Mouse (Mus musculus) liver, embryonic 15.5 days (tissue): ENCODE measurements around the gene Pxdc1. TPM values are rescaled to one million over a fixed set of nuclear protein-coding genes. Genes with fewer than 3 reads are reported as not detected.
A peak's percentile ranks its signal among the peaks of the same experiment; 100 is the strongest.

Experiments used
- ATAC-seq: fragments of 200-750 bp; cut with Nextera tagmentation; 2 replicates; pipeline ENCODE4 v1.8.0; 2017; ENCODE audit warnings: moderate number of reproducible peaks, mild to moderate bottlenecking, moderate library complexity; ENCODE audit not compliant: insufficient read depth
- H3K27ac ChIP-seq: fragments of 300-500 bp; sonication (generic); replicated peaks from 2 replicates; pipeline ENCODE4 v1.5.1; 2015; ENCODE audit warnings: mild to moderate bottlenecking, inconsistent platforms
- H3K27me3 ChIP-seq: fragments of 300-500 bp; sonication (generic); 2 replicates; pipeline ENCODE4 v1.6.1; 2015; ENCODE audit warnings: mild to moderate bottlenecking, inconsistent platforms
- H3K36me3 ChIP-seq: fragments of 300-500 bp; sonication (generic); replicated peaks from 2 replicates; pipeline ENCODE4 v1.6.1; 2015; ENCODE audit warnings: moderate library complexity, mild to moderate bottlenecking, inconsistent platforms
- H3K4me1 ChIP-seq: fragments of 300-500 bp; sonication (generic); replicated peaks from 2 replicates; pipeline ENCODE4 v1.6.1; 2015; ENCODE audit warnings: inconsistent platforms
- H3K4me2 ChIP-seq: fragments of 300-500 bp; sonication (generic); 2 replicates; pipeline ENCODE4 v1.6.1; 2015; ENCODE audit warnings: moderate library complexity, mild to moderate bottlenecking, inconsistent platforms
- H3K4me3 ChIP-seq: fragments of 300-500 bp; sonication (generic); replicated peaks from 2 replicates; pipeline ENCODE4 v1.5.1; 2015; ENCODE audit warnings: mild to moderate bottlenecking, inconsistent platforms
- H3K9ac ChIP-seq: fragments of 300-500 bp; sonication (generic); 2 replicates; pipeline ENCODE4 v1.6.1; 2015; ENCODE audit warnings: moderate library complexity, mild to moderate bottlenecking, inconsistent platforms
- H3K9me3 ChIP-seq: fragments of 300-500 bp; sonication (generic); replicated peaks from 2 replicates; pipeline ENCODE4 v1.6.1; 2016; ENCODE audit warnings: inconsistent platforms
- WGBS: fragments of 180-500 bp; shearing (Covaris S2); methylation state at CpG from one replicate; pipeline ENCODE4 v1.1.7; 2015; ENCODE audit warnings: mixed read lengths; ENCODE audit not compliant: insufficient replicate concordance; 5-methylcytosine and 5-hydroxymethylcytosine counted together
- polyA plus RNA-seq: library from polyadenylated mRNA; unstranded; fragments of >200 nt; fragmentation: Nextera tagmentation; extraction: Ambion mirVana; gene quantifications from 2 replicates; pipeline ENCODE4 v1.2.1, GENCODE M21; 2015

The Pxdc1 gene
- 13.9 and 15.0 TPM in 2 replicates for polyA plus RNA-seq

DNA sequence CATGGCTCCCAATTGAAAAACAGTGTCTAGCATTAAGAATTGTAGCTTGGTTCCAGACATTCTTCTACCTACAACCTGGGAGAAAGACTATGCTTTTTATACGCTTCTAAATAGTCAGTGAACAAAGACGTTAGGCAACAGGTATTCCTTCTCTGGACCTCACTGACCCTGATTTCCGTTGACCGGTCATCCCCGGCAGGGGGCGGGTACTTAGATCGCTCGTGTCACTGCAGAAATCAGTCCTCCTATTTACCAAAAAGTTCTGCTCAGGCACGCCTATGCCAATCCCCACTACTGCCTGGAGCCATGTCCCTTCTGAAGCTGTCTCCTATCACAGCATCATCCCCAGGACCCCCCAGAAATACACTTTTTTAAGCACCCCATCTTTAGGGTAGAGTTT is at the start of gene Pxdc1:
Gene Pxdc1, minus strand, starts transcription at position 96 of the 400 bp plus-strand sequence.
- 11% methylated on average over 9 of the region's 9 CpGs for WGBS
- ATAC-seq: 0 out of 2 replicates have a peak, but pooled peaks have one; percentile 17
- Histone ChIP-seq H3K4me3 (peak within 1 kb of the TSS; percentile 58), H3K9ac (peak within 1 kb of the TSS; percentile 39), H3K27ac (peak within 1 kb of the TSS; percentile 82), H3K4me2 (peak within 1 kb of the TSS; percentile 62), H3K4me1 (peaks cover 17% of the 10 kb centered on the region), H3K9me3 (no peaks in the 10 kb centered on the region), H3K27me3 (peaks cover 70% of the 10 kb centered on the region), H3K36me3 (no peaks in the 10 kb centered on the region)

GRCm38 (mm10) chr13:34700630-34701029 is 47.3 kb upstream of the Pxdc1 start:
- Histone ChIP-seq H3K27ac (no peak overlapping the region), H3K9ac (no peak overlapping the region), H3K36me3 (no peaks in the 10 kb centered on the region), H3K9me3 (no peaks in the 10 kb centered on the region), H3K27me3 (no peaks in the 10 kb centered on the region), H3K4me2 (no peak overlapping the region), H3K4me3 (no peak overlapping the region), H3K4me1 (no peaks in the 10 kb centered on the region)
- 30% methylated on average over 1 of the region's 1 CpGs for WGBS
- no peak for ATAC-seq

GRCm38 (mm10) chr13:34700091-34700490 is 46.8 kb upstream of the Pxdc1 start:
- no peak for ATAC-seq
- H3K4me1 ChIP-seq: no peaks in the 10 kb centered on the region
- H3K4me2 ChIP-seq: no peak overlapping the region
- no peak overlapping the region for H3K4me3 ChIP-seq
- H3K36me3 ChIP-seq: no peaks in the 10 kb centered on the region
- H3K9ac ChIP-seq: no peak overlapping the region
- no peaks in the 10 kb centered on the region for H3K9me3 ChIP-seq
- H3K27me3 ChIP-seq: no peaks in the 10 kb centered on the region
- H3K27ac ChIP-seq: no peak overlapping the region
- WGBS: 29% methylated on average over 2 of the region's 2 CpGs

GRCm38 (mm10) chr13:34696734-34697332 is 43.5 kb upstream of the Pxdc1 start:
- H3K9me3 ChIP-seq: no peaks in the 10 kb centered on the region
- no peak for ATAC-seq
- no peaks in the 10 kb centered on the region for H3K27me3 ChIP-seq
- no peak overlapping the region for H3K9ac ChIP-seq
- H3K4me1 ChIP-seq: no peaks in the 10 kb centered on the region
- H3K4me2 ChIP-seq: no peak overlapping the region
- 67% methylated on average over 7 of the region's 7 CpGs for WGBS
- no peaks in the 10 kb centered on the region for H3K36me3 ChIP-seq
- no peak overlapping the region for H3K27ac ChIP-seq
- H3K4me3 ChIP-seq: no peak overlapping the region

GRCm38 (mm10) chr13:34693111-34693510 is 39.8 kb upstream of the Pxdc1 start:
- Histone ChIP-seq H3K4me3 (no peak overlapping the region), H3K4me1 (no peaks in the 10 kb centered on the region), H3K9me3 (no peaks in the 10 kb centered on the region), H3K36me3 (no peaks in the 10 kb centered on the region), H3K27me3 (no peaks in the 10 kb centered on the region), H3K9ac (no peak overlapping the region), H3K27ac (no peak overlapping the region), H3K4me2 (no peak overlapping the region)
- WGBS: 36% methylated on average over 6 of the region's 6 CpGs
- ATAC-seq: no peak

- Histone ChIP-seq H3K36me3 (no peaks in the 10 kb centered on the region), H3K4me2 (no peak overlapping the region), H3K4me1 (no peaks in the 10 kb centered on the region), H3K9me3 (no peaks in the 10 kb centered on the region), H3K27ac (no peak overlapping the region), H3K9ac (no peak overlapping the region), H3K27me3 (no peaks in the 10 kb centered on the region), H3K4me3 (no peak overlapping the region)
- 15% methylated on average over 1 of the region's 1 CpGs for WGBS
- no peak for ATAC-seq
Measured at GRCm38 (mm10) chr13:34691049-34691448, 37.8 kb upstream of the Pxdc1 start.

DNA sequence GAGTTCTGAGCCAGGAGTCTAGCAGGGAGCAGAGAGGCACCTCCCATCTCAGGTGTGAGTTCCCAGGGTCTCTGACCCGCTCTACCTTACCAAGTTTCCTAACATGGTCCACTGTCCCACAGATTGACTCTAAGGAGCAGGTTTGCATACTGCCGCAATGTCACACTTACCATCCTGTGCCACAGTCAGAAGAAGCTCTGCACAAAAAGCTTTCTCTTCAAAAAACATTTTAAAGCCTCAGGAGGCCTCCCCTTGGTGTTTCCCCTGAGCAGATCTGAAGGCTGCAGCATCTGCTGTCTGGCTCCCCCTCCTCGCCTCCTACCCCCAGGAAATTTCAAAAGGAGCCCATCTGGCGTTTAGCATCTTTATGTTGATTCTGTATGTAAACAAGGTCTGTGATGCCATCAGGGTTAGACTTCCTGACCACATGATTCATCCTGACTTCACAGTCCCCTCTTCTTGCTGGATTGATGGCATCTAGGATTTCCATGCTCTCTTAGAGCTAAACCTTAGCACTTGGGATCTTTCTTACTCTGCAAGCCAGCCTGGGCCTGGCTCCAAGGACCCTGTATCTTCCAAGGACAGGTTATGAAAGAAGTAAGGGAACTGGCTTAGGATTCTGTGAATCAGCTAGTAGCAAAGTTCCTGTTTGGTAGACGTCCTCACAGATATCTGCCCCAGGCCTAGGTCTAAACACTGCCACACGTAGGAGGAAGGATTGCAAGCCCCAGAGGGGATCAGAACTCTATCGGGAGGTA is 31.9 kb upstream of the Pxdc1 start:
- Histone ChIP-seq H3K36me3 (no peaks in the 10 kb centered on the region), H3K27me3 (no peaks in the 10 kb centered on the region), H3K9me3 (no peaks in the 10 kb centered on the region), H3K4me3 (no peak overlapping the region), H3K9ac (no peak overlapping the region), H3K4me1 (no peaks in the 10 kb centered on the region), H3K27ac (no peak overlapping the region), H3K4me2 (no peak overlapping the region)
- no peak for ATAC-seq
- 41% methylated on average over 7 of the region's 7 CpGs for WGBS

- Histone ChIP-seq H3K27ac (no peak overlapping the region), H3K4me2 (no peak overlapping the region), H3K4me3 (no peak overlapping the region), H3K9me3 (no peaks in the 10 kb centered on the region), H3K27me3 (no peaks in the 10 kb centered on the region), H3K36me3 (no peaks in the 10 kb centered on the region), H3K4me1 (no peaks in the 10 kb centered on the region), H3K9ac (no peak overlapping the region)
- no peak for ATAC-seq
- 71% methylated on average over 18 of the region's 18 CpGs for WGBS
Measured at GRCm38 (mm10) chr13:34683762-34684488, 30.6 kb upstream of the Pxdc1 start.

DNA sequence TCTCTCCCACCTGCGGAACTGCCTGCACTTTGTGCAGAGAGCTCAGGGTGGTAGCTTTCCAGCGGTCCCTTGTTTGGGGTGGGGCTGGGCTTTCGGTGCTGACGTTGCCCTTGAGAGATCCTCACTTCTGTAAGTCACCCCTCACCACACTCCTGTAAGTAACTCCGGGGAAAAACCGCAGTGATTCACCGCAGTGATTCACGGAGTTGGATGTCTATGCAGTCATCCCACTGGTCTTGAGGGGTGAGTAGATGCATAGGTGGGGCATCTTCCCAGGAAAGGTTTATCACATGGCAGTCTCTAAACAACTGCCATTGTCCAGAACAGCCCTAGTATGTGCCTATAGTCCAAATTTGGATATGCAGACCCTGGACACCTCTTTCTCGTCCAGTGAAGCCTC is 30.0 kb upstream of the Pxdc1 start:
- Histone ChIP-seq H3K27ac (no peak overlapping the region), H3K27me3 (no peaks in the 10 kb centered on the region), H3K4me1 (no peaks in the 10 kb centered on the region), H3K36me3 (no peaks in the 10 kb centered on the region), H3K4me2 (no peak overlapping the region), H3K9ac (no peak overlapping the region), H3K4me3 (no peak overlapping the region), H3K9me3 (no peaks in the 10 kb centered on the region)
- WGBS: 65% methylated on average over 9 of the region's 9 CpGs
- ATAC-seq: no peak

GRCm38 (mm10) chr13:34676507-34676906 is 23.2 kb upstream of the Pxdc1 start:
- WGBS: 60% methylated on average over 5 of the region's 5 CpGs
- Histone ChIP-seq H3K27ac (no peak overlapping the region), H3K4me2 (no peak overlapping the region), H3K9me3 (no peaks in the 10 kb centered on the region), H3K9ac (no peak overlapping the region), H3K27me3 (no peaks in the 10 kb centered on the region), H3K4me1 (no peaks in the 10 kb centered on the region), H3K36me3 (no peaks in the 10 kb centered on the region), H3K4me3 (no peak overlapping the region)
- ATAC-seq: no peak

GRCm38 (mm10) chr13:34675847-34676383 is 22.6 kb upstream of the Pxdc1 start:
- 53% methylated on average over 7 of the region's 7 CpGs for WGBS
- H3K4me3 ChIP-seq: no peak overlapping the region

More at GRCm38 (mm10) chr13:34675847-34676383, 22.6 kb upstream of the Pxdc1 start:
- Histone ChIP-seq H3K4me2 (no peak overlapping the region), H3K4me1 (no peaks in the 10 kb centered on the region), H3K9ac (no peak overlapping the region), H3K27ac (no peak overlapping the region), H3K27me3 (no peaks in the 10 kb centered on the region), H3K9me3 (no peaks in the 10 kb centered on the region), H3K36me3 (no peaks in the 10 kb centered on the region)
- no peak for ATAC-seq
